Mouse (Mus musculus) spleen, adult 2 months (tissue): ENCODE measurements around the gene Ndufa4l2. TPM values are rescaled to one million over a fixed set of nuclear protein-coding genes. Genes with fewer than 3 reads are reported as not detected.

Experiments
- DNase-seq, 2 experiments: peaks; one replicate each; pipeline versions ENCODE4 v3.0.0 to v3.0.0-alpha.2; 2012 to 2021; ENCODE audit warnings: low spot score in 2 of 2, low read depth in 1 of 2
- H3K27ac ChIP-seq: fragments of 200-500 bp; 2 replicates; pipeline ENCODE4 v1.5.1; 2012; ENCODE audit warnings: low read length, inconsistent platforms; ENCODE audit not compliant: insufficient read depth
- H3K27me3 ChIP-seq: fragments of 200-500 bp; 2 replicates; pipeline ENCODE4 v1.6.1; 2012; ENCODE audit warnings: mild to moderate bottlenecking, moderate library complexity, low read length, inconsistent platforms; ENCODE audit not compliant: control insufficient read depth, insufficient read depth
- H3K36me3 ChIP-seq: fragments of 200-500 bp; 2 replicates; pipeline ENCODE4 v1.6.1; 2012; ENCODE audit warnings: mild to moderate bottlenecking, low read length, inconsistent platforms; ENCODE audit not compliant: control insufficient read depth, insufficient read depth
- H3K4me1 ChIP-seq: fragments of 200-500 bp; 2 replicates; pipeline ENCODE4 v1.6.1; 2011; ENCODE audit warnings: inconsistent platforms; ENCODE audit not compliant: control insufficient read depth, insufficient read depth, insufficient read length
- H3K4me3 ChIP-seq: fragments of 200-500 bp; 2 replicates; pipeline ENCODE4 v1.5.1; 2011; ENCODE audit warnings: mild to moderate bottlenecking, inconsistent platforms; ENCODE audit not compliant: insufficient read depth, insufficient read length; ENCODE audit errors: extremely low read depth
- CTCF ChIP-seq: fragments of 200-500 bp; IDR thresholded peaks from 2 replicates; pipeline ENCODE4 v1.5.1; 2011; ENCODE audit warnings: mild to moderate bottlenecking, inconsistent platforms; ENCODE audit not compliant: insufficient read depth, insufficient read length, insufficient replicate concordance; ENCODE audit errors: extremely low read depth
- POLR2A ChIP-seq: fragments of 200-500 bp; IDR thresholded peaks from 2 replicates; pipeline ENCODE4 v1.6.1; 2011; ENCODE audit warnings: low read depth, low read length, inconsistent platforms
- WGBS: fragments of 180-500 bp; shearing (Covaris S2); methylation state at CpG from one replicate; pipeline ENCODE4 v1.1.7; 2018; 5-methylcytosine and 5-hydroxymethylcytosine counted together
- polyA plus RNA-seq: library from polyadenylated mRNA; depleted of rRNA; stranded (reverse); fragments of >200 nt; gene quantifications from 2 replicates; pipeline ENCODE4 v1.2.3, GENCODE M21; 2012; rRNA removed

Gene Ndufa4l2
- polyA plus RNA-seq, 1 experiment, result 6.9 TPM

DNA sequence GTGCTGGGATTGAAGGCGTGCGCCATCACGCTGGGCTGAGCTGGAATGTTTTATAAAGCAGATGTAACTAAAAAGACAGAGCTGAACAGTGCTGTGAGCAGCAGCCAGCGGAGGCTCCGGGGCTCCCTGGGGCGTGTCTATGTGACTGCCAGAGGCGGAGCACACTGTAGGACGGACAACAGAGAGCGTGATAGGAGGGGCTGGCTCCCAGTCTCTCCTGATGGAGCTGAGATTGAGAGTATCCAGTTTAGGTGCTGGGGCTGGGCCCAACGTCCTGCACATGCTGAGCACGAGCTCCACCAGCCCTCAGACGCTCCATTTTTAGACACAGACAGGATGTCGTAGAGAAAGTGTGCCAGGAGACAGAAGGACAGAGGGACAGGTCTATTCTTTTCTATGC is 49.5 kb downstream of the Ndufa4l2 start:
- Histone ChIP-seq H3K36me3 (no peaks in the 10 kb centered on the region), H3K4me1 (no peaks in the 10 kb centered on the region), H3K27me3 (no peaks in the 10 kb centered on the region), H3K4me3 (no peak overlapping the region), H3K27ac (no peak overlapping the region)
- TF ChIP-seq POLR2A, result no peak
- TF ChIP-seq CTCF, result no peak
- 26% methylated on average over 13 of the region's 13 CpGs for WGBS
- DNase-seq, result no peak

Other genes starting within 250 kb of the Ndufa4l2 start
- gene Dctn2, start 248.6 kb upstream of the Ndufa4l2 start, polyA plus RNA-seq, result 94.8 and 101 TPM in 2 replicates
- gene Mbd6, start 225.9 kb upstream of the Ndufa4l2 start, polyA plus RNA-seq, result 55.8 and 68.0 TPM in 2 replicates
- 33.2 and 40.2 TPM in 2 replicates for gene Mars, start 203.2 kb upstream of the Ndufa4l2 start, polyA plus RNA-seq
- 72.7 and 87.2 TPM in 2 replicates for gene Arhgap9, start 193.0 kb upstream of the Ndufa4l2 start, polyA plus RNA-seq
- 0.42 and 0.74 TPM in 2 replicates for gene Gli1, start 173.0 kb upstream of the Ndufa4l2 start, polyA plus RNA-seq
- not detected in 2 replicates for gene Inhbe, start 160.6 kb upstream of the Ndufa4l2 start, polyA plus RNA-seq
- gene Inhbc, start 144.5 kb upstream of the Ndufa4l2 start, polyA plus RNA-seq, result not detected in 2 replicates
- 67.2 and 67.6 TPM in 2 replicates for gene R3hdm2, start 134.6 kb upstream of the Ndufa4l2 start, polyA plus RNA-seq
- gene Stac3, start 13.3 kb upstream of the Ndufa4l2 start, polyA plus RNA-seq, result 2.0 and 2.2 TPM in 2 replicates
- 99.9 and 133 TPM in 2 replicates for gene Shmt2, start 7.5 kb downstream of the Ndufa4l2 start, polyA plus RNA-seq
- not detected in 2 replicates for gene Nxph4, start 19.6 kb downstream of the Ndufa4l2 start, polyA plus RNA-seq
- gene Lrp1, start 106.2 kb downstream of the Ndufa4l2 start, polyA plus RNA-seq, result 98.7 and 99.4 TPM in 2 replicates
- gene Stat6, start 128.0 kb downstream of the Ndufa4l2 start, polyA plus RNA-seq, result 120 and 126 TPM in 2 replicates
- gene Nemp1, start 151.9 kb downstream of the Ndufa4l2 start, polyA plus RNA-seq, result 3.2 and 3.5 TPM in 2 replicates
- 30.6 and 32.7 TPM in 2 replicates for gene Nab2, start 153.6 kb downstream of the Ndufa4l2 start, polyA plus RNA-seq
- 0.13 and 0.21 TPM in 2 replicates for gene Myo1a, start 190.2 kb downstream of the Ndufa4l2 start, polyA plus RNA-seq
- 1.9 and 4.1 TPM in 2 replicates for gene Tac2, start 209.5 kb downstream of the Ndufa4l2 start, polyA plus RNA-seq
- 5.6 and 6.0 TPM in 2 replicates for gene Zbtb39, start 224.6 kb downstream of the Ndufa4l2 start, polyA plus RNA-seq
- gene Gpr182, start 236.8 kb downstream of the Ndufa4l2 start, polyA plus RNA-seq, result 22.5 and 28.8 TPM in 2 replicates
- gene Rdh1, start 244.8 kb downstream of the Ndufa4l2 start, polyA plus RNA-seq, result 0.25 and 0.56 TPM in 2 replicates
- gene Rdh16f1, start 244.8 kb downstream of the Ndufa4l2 start, polyA plus RNA-seq, result 0.60 and 0.94 TPM in 2 replicates